Mouse (Mus musculus): Measurements from ENCODE around the gene Pias3. TPM values are rescaled to one million over a fixed set of nuclear protein-coding genes. Genes with fewer than 3 reads are reported as not detected.
A peak's percentile ranks its signal among the peaks of the same experiment; 100 is the strongest.
"Not testable (repeated sequence)": the region's sequence is repeated elsewhere in the genome, so short reads cannot be mapped to it uniquely, and the experiment has no call there.

The Pias3 gene
- polyA plus RNA-seq, 2 experiments = 3.6 to 5.1 TPM

- 75% methylated on average over 1 of the region's 1 CpGs for WGBS (ENCODE audit: insufficient replicate concordance)
- Histone ChIP-seq H3K4me3 (ENCODE audit: insufficient read depth in 1 of 2, low read depth in 2 of 2, low read length in 2 of 2) (no peak overlapping the region), H3K27me3 (ENCODE audit: control insufficient read depth, insufficient read depth, low read length) (no peaks in the 10 kb centered on the region), H3K9me3 (ENCODE audit: control insufficient read depth, low read length) (no peaks in the 10 kb centered on the region), H3K4me1 (replicated peaks; ENCODE audit: control insufficient read depth in 2 of 2, insufficient read depth in 2 of 2, low read length in 1 of 2) (peaks cover 0 to 11% of the 10 kb centered on the region in 2 experiments; a peak in 2 of 4 replicates), H3K9ac (replicated peaks) (no peak overlapping the region), H3K27ac (no peak overlapping the region), H3K36me3 (replicated peaks; ENCODE audit: control insufficient read depth, insufficient read depth, low read depth) (no peaks in the 10 kb centered on the region), H3K4me2 (ENCODE audit: low read depth) (no peak overlapping the region)
- no peak for TF ChIP-seq EP300 (IDR thresholded peaks at IDR 0.05; ENCODE audit: low read depth)
- no peak for TF ChIP-seq CTCF (IDR thresholded peaks at IDR 0.05; ENCODE audit: low read depth)
- DNase-seq (ENCODE audit: low read depth in 3 of 3, low spot score in 3 of 3) = no peak
- no peak for ATAC-seq (ENCODE audit: insufficient read depth)
These were observed 41.8 kb downstream of the Pias3 start for GRCm38 (mm10) chr3:96737995-96738394.

- H3K4me3 ChIP-seq (ENCODE audit: insufficient read depth in 1 of 2, low read depth in 2 of 2, low read length in 2 of 2); DNase-seq (ENCODE audit: low read depth in 3 of 3, low spot score in 3 of 3); H3K27ac ChIP-seq; H3K27me3 ChIP-seq (ENCODE audit: control insufficient read depth, insufficient read depth, low read length); H3K4me2 ChIP-seq (ENCODE audit: low read depth); ATAC-seq (ENCODE audit: insufficient read depth); H3K4me1 ChIP-seq (replicated peaks; ENCODE audit: control insufficient read depth in 2 of 2, insufficient read depth in 2 of 2, low read length in 1 of 2); H3K36me3 ChIP-seq (replicated peaks; ENCODE audit: control insufficient read depth, insufficient read depth, low read depth); H3K9me3 ChIP-seq (ENCODE audit: control insufficient read depth, low read length); H3K9ac ChIP-seq (replicated peaks): not testable (repeated sequence)
- TF ChIP-seq CTCF (IDR thresholded peaks at IDR 0.05; ENCODE audit: low read depth) = peak; percentile 21; the same call in 1 of the 2 replicates
These were observed 44.1 kb downstream of the Pias3 start for GRCm38 (mm10) chr3:96740279-96740678.

DNA sequence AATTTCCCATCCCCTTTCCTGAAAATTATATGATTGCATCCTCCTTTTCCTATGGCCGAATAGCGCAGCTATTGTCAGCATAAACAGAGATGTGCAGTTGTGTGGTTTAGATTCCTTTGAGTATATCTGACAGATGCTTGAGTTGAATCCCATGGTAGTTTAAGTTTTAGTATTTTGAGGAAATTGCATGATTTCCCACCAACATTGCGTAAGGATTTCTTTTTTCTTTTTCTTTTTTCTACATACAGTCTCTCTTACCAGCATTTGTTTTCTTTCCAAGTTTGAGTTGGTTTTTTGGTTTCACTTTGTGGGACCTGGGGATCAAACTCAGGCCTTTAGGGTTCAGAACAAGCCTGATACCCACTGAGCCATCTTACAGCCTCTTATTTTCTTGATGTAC lies 48.2 kb downstream of the Pias3 start:
- ATAC-seq (ENCODE audit: insufficient read depth) (no peak), DNase-seq (ENCODE audit: low read depth in 3 of 3, low spot score in 3 of 3) (no peak)
- Histone ChIP-seq H3K27ac (no peak overlapping the region), H3K9me3 (ENCODE audit: control insufficient read depth, low read length) (no peaks in the 10 kb centered on the region), H3K4me3 (ENCODE audit: insufficient read depth in 1 of 2, low read depth in 2 of 2, low read length in 2 of 2) (no peak overlapping the region), H3K27me3 (ENCODE audit: control insufficient read depth, insufficient read depth, low read length) (no peaks in the 10 kb centered on the region), H3K4me2 (ENCODE audit: low read depth) (no peak overlapping the region), H3K36me3 (replicated peaks; ENCODE audit: control insufficient read depth, insufficient read depth, low read depth) (no peaks in the 10 kb centered on the region), H3K9ac (replicated peaks) (no peak overlapping the region), H3K4me1 (replicated peaks; ENCODE audit: control insufficient read depth in 2 of 2, insufficient read depth in 2 of 2, low read length in 1 of 2) (no peaks in the 10 kb centered on the region; a peak in 2 of 4 replicates)
- TF ChIP-seq EP300 (IDR thresholded peaks at IDR 0.05; ENCODE audit: low read depth) (no peak), CTCF (IDR thresholded peaks at IDR 0.05; ENCODE audit: low read depth) (no peak)
- WGBS (ENCODE audit: insufficient replicate concordance) = 85% methylated on average over 3 of the region's 3 CpGs

- Histone ChIP-seq H3K36me3 (replicated peaks; ENCODE audit: control insufficient read depth, insufficient read depth, low read depth) (no peaks in the 10 kb centered on the region), H3K9ac (replicated peaks) (no peak overlapping the region), H3K27me3 (ENCODE audit: control insufficient read depth, insufficient read depth, low read length) (no peaks in the 10 kb centered on the region), H3K4me2 (ENCODE audit: low read depth) (no peak overlapping the region), H3K9me3 (ENCODE audit: control insufficient read depth, low read length) (no peaks in the 10 kb centered on the region), H3K4me1 (replicated peaks; ENCODE audit: control insufficient read depth in 2 of 2, insufficient read depth in 2 of 2, low read length in 1 of 2) (no peaks in the 10 kb centered on the region; a peak in 2 of 4 replicates), H3K27ac (no peak overlapping the region), H3K4me3 (ENCODE audit: insufficient read depth in 1 of 2, low read depth in 2 of 2, low read length in 2 of 2) (no peak overlapping the region)
- ATAC-seq (ENCODE audit: insufficient read depth) (no peak), DNase-seq (ENCODE audit: low read depth in 3 of 3, low spot score in 3 of 3) (no peak)
- 31% methylated on average over 1 of the region's 1 CpGs for WGBS (ENCODE audit: insufficient replicate concordance)
- TF ChIP-seq EP300 (IDR thresholded peaks at IDR 0.05; ENCODE audit: low read depth) = no peak
- TF ChIP-seq CTCF (IDR thresholded peaks at IDR 0.05; ENCODE audit: low read depth) = no peak
These were observed 50.6 kb downstream of the Pias3 start for GRCm38 (mm10) chr3:96746829-96747228.

Other genes with a start within 250 kb of the Pias3 start
- not detected in 2 replicates for gene BC107364, start 244.1 kb upstream of the Pias3 start, polyA plus RNA-seq (2012; rRNA removed)
- not detected in 2 replicates for gene BC107364, start 244.1 kb upstream of the Pias3 start, polyA plus RNA-seq (2014; fragmentation: Nextera tagmentation; extraction: Ambion mirVana)
- 3.8 and 4.5 TPM in 2 replicates for gene Hfe2, start 171.2 kb upstream of the Pias3 start, polyA plus RNA-seq (2012; rRNA removed)
- gene Hfe2, start 171.2 kb upstream of the Pias3 start, polyA plus RNA-seq (2014; fragmentation: Nextera tagmentation; extraction: Ambion mirVana) = 4.3 and 4.4 TPM in 2 replicates
- 33.2 and 42.8 TPM in 2 replicates for gene Txnip, start 138.4 kb upstream of the Pias3 start, polyA plus RNA-seq (2012; rRNA removed)
- 31.9 and 32.5 TPM in 2 replicates for gene Txnip, start 138.4 kb upstream of the Pias3 start, polyA plus RNA-seq (2014; fragmentation: Nextera tagmentation; extraction: Ambion mirVana)
- gene Gm16253, start 119.4 kb upstream of the Pias3 start, polyA plus RNA-seq (2012; rRNA removed) = not detected in 2 replicates
- not detected in 2 replicates for gene Gm16253, start 119.4 kb upstream of the Pias3 start, polyA plus RNA-seq (2014; fragmentation: Nextera tagmentation; extraction: Ambion mirVana)
- gene Polr3gl, start 102.2 kb upstream of the Pias3 start, polyA plus RNA-seq (2012; rRNA removed) = 6.2 and 11.8 TPM in 2 replicates
- 3.0 and 3.3 TPM in 2 replicates for gene Polr3gl, start 102.2 kb upstream of the Pias3 start, polyA plus RNA-seq (2014; fragmentation: Nextera tagmentation; extraction: Ambion mirVana)
- gene Ankrd34a, start 99.7 kb upstream of the Pias3 start, polyA plus RNA-seq (2012; rRNA removed) = 0.08 TPM in 2 replicates
- not detected in 2 replicates for gene Ankrd34a, start 99.7 kb upstream of the Pias3 start, polyA plus RNA-seq (2014; fragmentation: Nextera tagmentation; extraction: Ambion mirVana)
- 2.7 and 2.9 TPM in 2 replicates for gene Lix1l, start 95.2 kb upstream of the Pias3 start, polyA plus RNA-seq (2012; rRNA removed)
- gene Lix1l, start 95.2 kb upstream of the Pias3 start, polyA plus RNA-seq (2014; fragmentation: Nextera tagmentation; extraction: Ambion mirVana) = 0.32 and 0.48 TPM in 2 replicates
- 11.6 and 22.8 TPM in 2 replicates for gene Rbm8a, start 66.5 kb upstream of the Pias3 start, polyA plus RNA-seq (2012; rRNA removed)
- 69.1 and 73.6 TPM in 2 replicates for gene Rbm8a, start 66.5 kb upstream of the Pias3 start, polyA plus RNA-seq (2014; fragmentation: Nextera tagmentation; extraction: Ambion mirVana)
- 10.5 and 10.7 TPM in 2 replicates for gene Pex11b, start 61.0 kb upstream of the Pias3 start, polyA plus RNA-seq (2012; rRNA removed)
- gene Pex11b, start 61.0 kb upstream of the Pias3 start, polyA plus RNA-seq (2014; fragmentation: Nextera tagmentation; extraction: Ambion mirVana) = 15.7 and 19.1 TPM in 2 replicates
- 0.02 TPM in 1 of 2 replicates, not detected in the other for gene Gm42957, start 60.9 kb upstream of the Pias3 start, polyA plus RNA-seq (2012; rRNA removed)
- not detected in 2 replicates for gene Gm42957, start 60.9 kb upstream of the Pias3 start, polyA plus RNA-seq (2014; fragmentation: Nextera tagmentation; extraction: Ambion mirVana)
- 0.42 and 0.47 TPM in 2 replicates for gene Itga10, start 50.8 kb upstream of the Pias3 start, polyA plus RNA-seq (2012; rRNA removed)
- gene Itga10, start 50.8 kb upstream of the Pias3 start, polyA plus RNA-seq (2014; fragmentation: Nextera tagmentation; extraction: Ambion mirVana) = 0.05 TPM in 2 replicates
- 0.26 and 0.39 TPM in 2 replicates for gene Ankrd35, start 26.3 kb upstream of the Pias3 start, polyA plus RNA-seq (2012; rRNA removed)
- gene Ankrd35, start 26.3 kb upstream of the Pias3 start, polyA plus RNA-seq (2014; fragmentation: Nextera tagmentation; extraction: Ambion mirVana) = 0.13 and 0.22 TPM in 2 replicates
- gene Nudt17, start 12.2 kb downstream of the Pias3 start, polyA plus RNA-seq (2012; rRNA removed) = 0.62 and 0.65 TPM in 2 replicates
- gene Nudt17, start 12.2 kb downstream of the Pias3 start, polyA plus RNA-seq (2014; fragmentation: Nextera tagmentation; extraction: Ambion mirVana) = 1.4 and 1.5 TPM in 2 replicates
- 15.4 and 21.6 TPM in 2 replicates for gene Polr3c, start 31.2 kb downstream of the Pias3 start, polyA plus RNA-seq (2012; rRNA removed)
- 14.5 and 14.6 TPM in 2 replicates for gene Polr3c, start 31.2 kb downstream of the Pias3 start, polyA plus RNA-seq (2014; fragmentation: Nextera tagmentation; extraction: Ambion mirVana)
- gene Rnf115, start 31.3 kb downstream of the Pias3 start, polyA plus RNA-seq (2012; rRNA removed) = 9.6 and 12.4 TPM in 2 replicates
- 28.2 and 33.0 TPM in 2 replicates for gene Rnf115, start 31.3 kb downstream of the Pias3 start, polyA plus RNA-seq (2014; fragmentation: Nextera tagmentation; extraction: Ambion mirVana)
- 3.8 and 6.3 TPM in 2 replicates for gene Pdzk1, start 132.9 kb downstream of the Pias3 start, polyA plus RNA-seq (2012; rRNA removed)
- 11.4 and 12.3 TPM in 2 replicates for gene Pdzk1, start 132.9 kb downstream of the Pias3 start, polyA plus RNA-seq (2014; fragmentation: Nextera tagmentation; extraction: Ambion mirVana)
- gene Cd160, start 133.0 kb downstream of the Pias3 start, polyA plus RNA-seq (2012; rRNA removed) = 0.07 and 0.08 TPM in 2 replicates
- 0.11 TPM in 1 of 2 replicates, not detected in the other for gene Cd160, start 133.0 kb downstream of the Pias3 start, polyA plus RNA-seq (2014; fragmentation: Nextera tagmentation; extraction: Ambion mirVana)
- 1.4 and 1.5 TPM in 2 replicates for gene Gja5, start 208.3 kb downstream of the Pias3 start, polyA plus RNA-seq (2012; rRNA removed)
- gene Gja5, start 208.3 kb downstream of the Pias3 start, polyA plus RNA-seq (2014; fragmentation: Nextera tagmentation; extraction: Ambion mirVana) = 0.58 and 0.68 TPM in 2 replicates
- gene Gpr89, start 209.0 kb downstream of the Pias3 start, polyA plus RNA-seq (2012; rRNA removed) = 4.6 and 4.9 TPM in 2 replicates
- 22.9 and 24.7 TPM in 2 replicates for gene Gpr89, start 209.0 kb downstream of the Pias3 start, polyA plus RNA-seq (2014; fragmentation: Nextera tagmentation; extraction: Ambion mirVana)
- not detected in 2 replicates for gene Gja8, start 229.6 kb downstream of the Pias3 start, polyA plus RNA-seq (2012; rRNA removed)
- gene Gja8, start 229.6 kb downstream of the Pias3 start, polyA plus RNA-seq (2014; fragmentation: Nextera tagmentation; extraction: Ambion mirVana) = not detected in 2 replicates

All from liver, embryonic 14.5 days (tissue).